Mouse (Mus musculus): ENCODE data around the gene Pgrmc2. TPM values are rescaled to one million over a fixed set of nuclear protein-coding genes. Genes with fewer than 3 reads are reported as not detected.

Pgrmc2 gene
- polyA plus RNA-seq (2017; shearing (Covaris generic)), result 3.2 TPM

GRCm38 (mm10) chr3:41082885-41083789 is at the start of gene Pgrmc2:
Gene Pgrmc2 (minus strand): TSS chr3:41083046.

Other genes starting within 250 kb of the Pgrmc2 start
- 23.2 TPM for gene Mfsd8, start 236.2 kb downstream of the Pgrmc2 start, polyA plus RNA-seq (2017; shearing (Covaris generic))
- gene Abhd18, start 236.1 kb downstream of the Pgrmc2 start, polyA plus RNA-seq (2017; shearing (Covaris generic)), result 21.5 TPM
- 0.73 TPM for gene 1700034I23Rik, start 180.5 kb downstream of the Pgrmc2 start, polyA plus RNA-seq (2017; shearing (Covaris generic))
- 17.6 TPM for gene Larp1b, start 133.2 kb downstream of the Pgrmc2 start, polyA plus RNA-seq (2017; shearing (Covaris generic))